8 mouse cellular contexts compared by ENCODE assay signal in genomic region chr13:63563781-63564625, GRCm38 (mm10). TPM values are rescaled to one million over a fixed set of nuclear protein-coding genes. Genes with fewer than 3 reads are reported as not detected.
A peak's percentile ranks its signal among the peaks of the same experiment; 100 is the strongest.
DNase-seq lines count a peak whose midpoint lies in the region; ATAC-seq lines count a peak whose summit lies in the region.

No protein-coding gene starts in this region.

- H3K4me1 ChIP-seq in kidney, embryonic 14.5 days (ENCODE audit: control insufficient read depth, insufficient read depth, low read length), result peaks cover 30% of the 10 kb centered on the region
- H3K4me1 ChIP-seq in lung, embryonic 15.5 days, result peaks cover 41% of the 10 kb centered on the region

- H3K9ac ChIP-seq in kidney, embryonic 14.5 days (ENCODE audit: low read depth, low read length), result peak overlapping the region; percentile 99
- H3K9ac ChIP-seq in lung, embryonic 15.5 days, result peak overlapping the region; percentile 96

- H3K4me2 ChIP-seq in kidney, embryonic 14.5 days (replicated peaks; ENCODE audit: low read depth, low read length), result peak overlapping the region; percentile 86
- H3K4me2 ChIP-seq in lung, embryonic 15.5 days, result peak overlapping the region; percentile 88

- DNase-seq in 3T3-L1 (ENCODE audit: low read depth, low spot score), result peak; percentile 62
- peak; percentile 73 to 91 for DNase-seq in adrenal gland, adult (ENCODE audit: inconsistent age in 2 of 2, low spot score in 1 of 2)
- DNase-seq in embryo, embryonic 9.5 days (ENCODE audit: extremely low spot score), result peak; percentile 66
- DNase-seq in heart, adult 9 months (ENCODE audit: low spot score in 2 of 2), result peak; percentile 54 to 63
- peak; percentile 57 for DNase-seq in retina, embryonic 14.5 days (ENCODE audit: low spot score)
- peak; percentile 65 for DNase-seq in thymus, postnatal 25 days

- peak overlapping the region; percentile 83 for H3K4me3 ChIP-seq in kidney, embryonic 14.5 days (ENCODE audit: low read length)
- H3K4me3 ChIP-seq in lung, embryonic 15.5 days, result peak overlapping the region; percentile 89

- H3K36me3 ChIP-seq in kidney, embryonic 14.5 days (ENCODE audit: control insufficient read depth, insufficient read depth, low read length), result peaks cover 12% of the 10 kb centered on the region
- H3K36me3 ChIP-seq in lung, embryonic 15.5 days, result peaks cover 14% of the 10 kb centered on the region; the same call in 1 of the 2 replicates

- H3K9me3 ChIP-seq in kidney, embryonic 14.5 days (ENCODE audit: control insufficient read depth, low read length), result no peaks in the 10 kb centered on the region
- no peaks in the 10 kb centered on the region for H3K9me3 ChIP-seq in lung, embryonic 15.5 days

- WGBS in kidney, embryonic 14.5 days, result under 1% methylated on average over 51 of the region's 51 CpGs
- WGBS in lung, embryonic 15.5 days, result under 1% methylated on average over 51 of the region's 51 CpGs

- peak overlapping the region; percentile 100 for H3K27ac ChIP-seq in kidney, embryonic 14.5 days (ENCODE audit: low read depth, low read length)
- peak overlapping the region; percentile 100 for H3K27ac ChIP-seq in lung, embryonic 15.5 days

- ATAC-seq in kidney, embryonic 14.5 days (ENCODE audit: low FRiP score, low TSS enrichment), result no peak
- no peak for ATAC-seq in lung, embryonic 15.5 days (ENCODE audit: borderline replicate concordance, extremely low read depth, low FRiP score, low TSS enrichment)

- H3K27me3 ChIP-seq in kidney, embryonic 14.5 days (ENCODE audit: control insufficient read depth, insufficient read depth, low read length), result no peaks in the 10 kb centered on the region
- no peaks in the 10 kb centered on the region for H3K27me3 ChIP-seq in lung, embryonic 15.5 days

RNA-seq across cellular contexts. Expression of gene Ptch1, which starts 9.4 kb away (rescaled TPM):
- 17.9 and 28.2 TPM in 2 replicates for polyA plus RNA-seq in kidney, embryonic 14.5 days (2014; fragmentation: Nextera tagmentation; extraction: Ambion mirVana)
- 34.8 and 36.8 TPM in 2 replicates for polyA plus RNA-seq in lung, embryonic 15.5 days (2015; fragmentation: Nextera tagmentation; extraction: Ambion mirVana)
